Mouse (Mus musculus) layer of hippocampus, adult 11-12 months (tissue): ENCODE measurements around the gene 4921530L21Rik.

Experiments
- DNase-seq: peaks from one replicate; pipeline ENCODE4 v3.0.0; 2022; ENCODE audit warnings: low spot score

4921530L21Rik gene

GRCm38 (mm10) chr14:95880954-95881353, at the start of gene 4921530L21Rik:
4921530L21Rik (plus strand) TSS chr14:95881254.
- no peak for DNase-seq

GRCm38 (mm10) chr14:95833866-95834265, 47.2 kb upstream of the 4921530L21Rik start:
- no peak for DNase-seq

DNA sequence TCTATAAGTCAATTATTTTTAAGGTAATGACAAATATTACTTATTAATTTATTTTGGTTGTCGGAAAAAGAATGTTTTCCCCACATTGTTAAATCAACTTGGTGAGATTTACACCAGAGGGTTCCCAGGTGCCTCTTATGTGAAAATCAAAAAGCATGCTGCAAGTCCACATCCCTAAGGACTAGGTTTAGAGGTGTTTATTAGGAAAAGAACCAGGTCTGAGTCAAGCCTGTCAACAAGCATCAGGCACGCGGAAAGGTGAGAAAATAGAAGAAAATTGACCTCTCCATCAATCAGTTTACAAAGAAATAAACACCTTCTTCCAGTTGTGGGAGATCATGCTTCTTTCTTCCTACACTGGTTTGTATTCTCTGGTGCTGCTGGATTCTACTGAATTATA, 18.1 kb upstream of the 4921530L21Rik start:
- DNase-seq, result no peak

DNA sequence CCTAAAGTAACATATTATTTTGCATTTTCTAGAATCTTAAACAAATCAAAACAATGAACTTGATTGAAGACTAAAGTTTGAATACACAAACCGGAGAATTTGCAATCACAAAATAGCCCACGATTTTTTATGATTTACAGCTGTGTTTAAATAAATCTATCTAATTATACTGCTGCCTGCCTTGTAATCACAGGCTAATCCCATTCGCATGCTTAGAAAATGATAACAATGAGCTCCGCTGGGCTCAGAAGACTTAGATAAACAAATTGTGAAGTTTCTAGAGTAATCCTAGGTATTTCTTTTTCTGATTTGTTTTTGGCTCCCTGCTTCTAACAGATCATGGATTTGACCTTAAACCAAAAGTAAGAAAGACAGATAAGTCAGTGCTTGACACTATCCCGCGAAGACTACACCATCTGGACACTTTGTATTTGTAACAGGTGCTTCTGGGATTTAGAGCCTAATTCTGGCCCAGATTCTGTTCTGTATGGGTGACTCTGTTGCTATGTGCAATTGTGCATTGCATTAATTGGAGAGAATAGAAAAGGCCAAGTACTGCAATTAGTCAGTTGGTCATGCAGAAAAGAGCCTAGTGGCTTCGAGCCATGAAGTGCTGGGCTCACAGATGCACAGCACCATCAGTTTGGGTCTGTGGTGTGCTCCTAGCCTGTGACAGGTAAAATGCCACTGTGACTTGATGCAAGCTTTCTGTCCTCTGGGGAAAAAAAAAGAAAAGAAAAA, 15.2 kb upstream of the 4921530L21Rik start:
- no peak for DNase-seq

- DNase-seq, result no peak
Observed at GRCm38 (mm10) chr14:95872020-95872419, 9.0 kb upstream of the 4921530L21Rik start.

GRCm38 (mm10) chr14:95876785-95877510, 4.1 kb upstream of the 4921530L21Rik start:
- DNase-seq, result peak; percentile 74

- no peak for DNase-seq
Observed at GRCm38 (mm10) chr14:95877548-95877947, 3.5 kb upstream of the 4921530L21Rik start.

- no peak for DNase-seq
Observed at GRCm38 (mm10) chr14:95899458-95899857, 18.4 kb downstream of the 4921530L21Rik start.

GRCm38 (mm10) chr14:95904591-95905095, 23.6 kb downstream of the 4921530L21Rik start:
- DNase-seq, result no peak

DNA sequence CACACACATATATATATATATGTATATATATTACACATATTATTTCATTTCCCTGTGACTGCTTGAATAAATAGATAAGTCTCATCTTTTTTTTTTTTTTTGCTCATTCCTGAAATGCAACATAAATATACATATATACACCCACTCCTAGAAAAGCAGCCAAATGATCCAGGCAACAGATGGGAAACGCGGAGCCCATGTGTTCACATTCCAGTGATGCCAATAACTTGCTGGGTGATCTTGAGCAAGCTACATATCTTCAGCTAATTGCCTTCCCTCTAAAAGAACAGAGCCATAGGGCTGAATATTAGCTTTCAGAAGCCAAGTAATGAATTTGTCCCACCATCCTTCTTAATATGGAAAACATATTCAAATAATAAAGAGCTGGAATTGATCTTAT, 32.2 kb downstream of the 4921530L21Rik start:
- DNase-seq, result peak; percentile 84

DNA sequence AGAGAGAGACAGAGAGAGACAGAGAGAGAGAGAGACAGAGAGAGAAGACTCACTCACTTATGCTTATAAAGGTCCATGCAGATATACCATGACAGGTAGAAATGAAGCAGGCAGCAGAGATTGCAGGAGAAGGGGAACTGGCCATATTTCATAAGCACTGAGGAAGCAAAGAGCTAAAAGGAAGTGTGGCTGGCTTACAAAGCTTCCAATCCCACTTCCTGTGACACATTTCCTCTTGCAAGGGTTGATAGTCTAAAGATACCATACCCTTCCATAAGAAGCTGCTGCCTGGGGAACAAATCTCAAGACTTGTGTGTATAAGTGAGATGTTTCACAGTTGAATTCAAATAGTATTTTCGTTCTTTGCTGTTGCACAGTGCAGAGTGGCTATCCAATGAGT, 45.7 kb downstream of the 4921530L21Rik start:
- no peak for DNase-seq

- DNase-seq, result no peak
Observed at GRCm38 (mm10) chr14:95927810-95928785, 47.0 kb downstream of the 4921530L21Rik start.
